Mouse (Mus musculus): Measurements from ENCODE around the gene Ccdc70.
"Not testable (repeated sequence)": the region's sequence is repeated elsewhere in the genome, so short reads cannot be mapped to it uniquely, and the experiment has no call there.

The Ccdc70 gene

DNA sequence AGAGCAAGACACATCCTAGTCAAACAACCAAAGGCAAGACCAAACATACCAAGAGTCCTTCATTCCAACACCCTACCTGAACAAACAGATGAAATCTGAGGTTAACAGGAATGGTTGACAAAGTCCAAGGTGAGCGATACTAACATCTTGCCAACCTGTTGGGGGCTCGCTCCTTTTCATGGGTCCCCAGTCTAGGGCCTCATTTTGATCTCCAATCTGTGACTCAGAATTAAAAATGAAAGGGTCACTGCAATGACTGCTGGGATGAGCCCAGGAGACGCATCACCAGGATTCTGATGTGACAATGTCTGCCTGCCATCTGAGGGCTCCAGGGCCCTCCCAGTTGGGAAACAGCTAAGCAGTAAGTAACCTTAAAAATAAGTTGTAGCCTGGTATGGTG lies at the start of gene Ccdc70:
TSS of gene Ccdc70 (plus strand) at position 301 of the 400 bp plus-strand sequence.
- in situ Hi-C loops (cut with MboI; ENCODE audit: low sequenced_read_pairs) = loop anchor here (25.0 kb wide), 1 partner anchor 982 kb away; no protein-coding TSS in a partner anchor

DNA sequence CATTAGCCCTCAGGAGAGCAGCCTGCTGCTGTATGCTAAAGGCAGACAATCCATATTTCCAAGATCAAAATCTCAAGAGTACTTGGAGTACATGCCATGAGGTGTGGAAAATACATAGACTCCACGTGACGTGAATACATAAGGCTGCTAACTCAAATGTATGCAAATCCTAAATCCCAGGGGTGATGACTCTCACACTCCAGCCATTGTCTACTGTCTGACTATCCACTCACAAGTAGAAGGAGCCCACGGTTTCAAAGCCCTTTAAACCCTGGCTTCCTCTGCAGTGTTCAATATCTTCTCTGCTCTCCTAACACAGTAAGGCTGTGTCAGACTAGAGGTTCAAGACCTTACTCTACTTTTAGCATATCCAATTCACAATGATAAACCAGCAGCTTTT lies 38.8 kb upstream of the Ccdc70 start:
- in situ Hi-C loops (cut with MboI; ENCODE audit: low sequenced_read_pairs) = not testable (repeated sequence)

DNA sequence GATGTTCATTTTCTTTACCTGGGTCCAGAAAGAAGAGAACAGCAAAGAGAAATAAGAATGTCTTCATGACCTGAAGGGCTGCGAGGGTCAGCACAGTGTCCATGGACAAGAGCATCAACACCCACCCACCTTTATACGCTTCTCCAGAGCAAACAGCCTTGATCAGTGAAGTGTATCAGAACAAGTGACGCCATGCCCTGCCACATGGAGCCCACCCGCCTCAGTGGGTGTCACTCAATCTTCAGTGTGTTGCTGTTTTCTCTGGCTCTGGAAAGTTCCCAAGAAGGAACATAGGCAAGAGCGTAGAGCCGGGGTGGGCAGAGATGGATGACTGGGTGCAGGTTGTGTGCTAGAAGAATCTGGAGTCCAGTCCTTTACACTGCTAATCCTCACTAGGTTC lies 37.0 kb upstream of the Ccdc70 start, which contains the start of gene Defb15:
TSS of gene Defb15 (minus strand) at position 101 of the 400 bp plus-strand sequence.
- in situ Hi-C loops (cut with MboI; ENCODE audit: low sequenced_read_pairs) = no loop called here

DNA sequence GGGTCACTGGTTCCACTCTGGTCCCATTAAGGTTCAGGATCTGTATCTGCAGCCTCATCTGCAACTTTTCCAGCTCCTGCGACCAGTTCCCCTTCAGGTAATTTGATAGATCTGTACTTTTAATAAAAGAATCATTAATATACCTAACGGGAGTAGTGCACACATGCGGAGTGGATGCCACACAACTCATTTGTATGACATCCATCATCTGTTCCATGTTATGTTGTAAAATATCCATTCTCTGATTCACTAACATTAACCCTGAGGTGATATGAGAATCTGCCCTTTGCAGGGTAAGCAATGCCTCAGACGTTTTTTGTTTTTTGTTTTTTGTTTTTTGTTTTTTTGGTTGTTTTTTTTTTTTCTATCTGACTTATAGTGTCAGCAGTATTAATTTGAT lies 31.5 kb upstream of the Ccdc70 start, which contains the start of gene Defb35:
TSS of gene Defb35 (plus strand) at position 301 of the 400 bp plus-strand sequence.
- in situ Hi-C loops (cut with MboI; ENCODE audit: low sequenced_read_pairs) = not testable (repeated sequence)

DNA sequence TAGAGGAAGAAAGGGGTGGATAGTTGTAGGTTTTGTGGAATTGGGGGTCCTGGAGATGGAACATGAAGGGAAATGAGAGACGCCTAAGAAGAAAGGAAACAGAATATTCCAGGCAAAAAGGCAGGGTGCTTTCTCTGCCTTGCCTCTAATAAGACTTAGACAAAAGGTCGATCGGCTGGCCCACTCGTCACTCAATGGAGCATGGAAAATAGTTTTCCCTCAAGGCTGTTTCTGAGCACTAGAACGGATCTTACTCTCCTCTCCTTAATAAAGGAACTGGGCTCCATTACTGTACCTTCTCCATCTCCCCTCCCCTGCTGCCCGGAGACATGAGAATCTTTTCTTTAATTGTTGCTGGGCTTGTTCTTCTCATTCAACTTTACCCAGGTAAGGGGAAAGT lies 23.1 kb upstream of the Ccdc70 start, which contains the start of gene Defb13:
TSS of gene Defb13 (plus strand) at position 301 of the 400 bp plus-strand sequence.
- in situ Hi-C loops (cut with MboI; ENCODE audit: low sequenced_read_pairs) = no loop called here

DNA sequence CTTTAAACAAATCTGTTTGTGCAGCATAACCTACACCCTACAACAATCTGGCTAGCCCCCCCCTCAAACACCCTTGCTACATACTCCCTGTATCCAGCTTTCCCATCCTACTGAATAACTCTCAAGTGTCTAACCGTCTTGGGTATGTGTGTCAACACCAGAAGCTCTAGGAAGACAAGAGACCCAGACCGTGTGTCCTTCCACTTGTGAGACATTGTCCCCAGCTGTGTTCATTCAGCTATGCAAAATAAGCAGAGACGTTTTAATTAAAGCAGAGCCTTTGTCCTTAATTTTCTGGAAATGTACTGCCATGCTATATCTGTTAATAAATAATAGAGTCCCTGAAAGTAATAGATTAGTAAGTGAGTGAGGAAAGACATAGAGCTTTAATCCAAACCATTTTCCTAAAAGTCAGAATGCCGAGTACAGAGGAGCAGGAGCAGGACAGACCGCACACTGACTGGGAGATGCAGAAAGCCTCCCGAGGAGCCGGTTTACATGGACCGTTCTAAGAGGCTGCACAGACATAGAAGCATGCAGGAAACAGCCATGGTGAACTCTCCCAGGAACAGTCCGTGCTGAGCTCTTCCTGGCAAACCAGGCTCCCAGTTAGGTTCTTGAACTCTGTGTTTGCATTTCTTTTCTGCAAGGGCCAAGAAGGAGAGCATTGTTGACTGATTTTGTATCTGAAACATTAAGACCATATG lies 22.1 kb upstream of the Ccdc70 start:
- in situ Hi-C loops (cut with MboI; ENCODE audit: low sequenced_read_pairs) = no loop called here

DNA sequence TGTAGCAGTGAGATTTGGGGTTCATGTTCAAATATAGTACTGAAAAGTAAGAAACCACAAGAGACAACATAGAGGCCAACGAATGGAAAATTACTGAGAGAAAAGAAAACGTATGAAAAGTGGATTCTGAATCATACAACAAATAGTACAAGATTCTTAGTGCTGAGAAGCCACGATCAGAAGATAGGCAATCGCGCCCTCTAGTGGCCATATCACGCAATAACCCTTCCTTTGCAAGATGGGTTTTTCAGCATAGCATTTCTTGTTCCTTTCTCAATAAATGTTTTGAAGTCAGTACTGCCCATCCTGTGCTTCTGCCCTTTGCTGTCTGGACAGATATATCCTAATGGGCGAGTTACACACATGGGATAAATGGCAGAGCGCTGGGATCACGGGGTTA lies 14.3 kb upstream of the Ccdc70 start:
- in situ Hi-C loops (cut with MboI; ENCODE audit: low sequenced_read_pairs) = loop anchor here (25.0 kb wide), 1 partner anchor 968 kb away; no protein-coding TSS in a partner anchor

DNA sequence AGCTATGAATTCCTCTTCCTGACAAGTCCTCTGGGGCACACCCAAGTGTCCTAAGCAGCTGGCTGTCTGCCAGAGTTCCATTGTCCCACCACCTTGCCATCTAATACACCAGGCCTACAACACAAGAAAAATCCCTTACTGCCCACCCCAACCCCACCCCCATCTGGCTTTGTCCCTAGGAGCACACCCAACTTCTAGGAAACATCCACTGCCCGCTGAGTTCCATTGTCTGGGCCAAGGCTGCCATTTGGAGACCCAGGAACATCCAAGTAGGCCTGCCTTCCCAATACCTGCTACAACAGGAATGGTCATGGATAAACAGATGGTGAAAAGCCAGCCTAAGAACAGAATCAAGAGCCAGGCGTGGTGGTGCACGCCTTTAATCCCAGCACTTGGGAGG lies 13.2 kb upstream of the Ccdc70 start:
- in situ Hi-C loops (cut with MboI; ENCODE audit: low sequenced_read_pairs) = loop anchor here (25.0 kb wide), 1 partner anchor 969 kb away; no protein-coding TSS in a partner anchor

DNA sequence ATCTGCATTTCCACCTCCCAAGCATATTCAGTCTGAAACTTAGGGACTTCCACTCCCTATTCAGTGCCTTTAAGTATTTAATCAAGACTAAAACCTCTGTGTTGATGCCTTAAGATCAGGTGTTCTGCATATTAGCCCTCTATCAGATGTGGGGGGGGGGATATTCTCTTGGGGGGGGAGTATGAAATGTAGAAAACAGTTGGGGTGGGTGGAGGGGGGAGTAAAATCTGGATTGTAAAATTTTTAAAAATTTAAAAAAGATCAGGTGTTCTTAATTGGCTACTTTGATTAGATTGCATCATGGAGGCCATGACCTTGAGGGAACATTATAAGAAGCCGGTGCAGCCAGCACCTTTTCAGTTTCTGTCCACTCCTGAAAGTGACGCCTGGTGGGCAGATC lies 11.2 kb upstream of the Ccdc70 start, which contains the start of gene Fam90a1a:
TSS of gene Fam90a1a (plus strand) at position 301 of the 400 bp plus-strand sequence.
- in situ Hi-C loops (cut with MboI; ENCODE audit: low sequenced_read_pairs) = loop anchor here (25.0 kb wide), 1 partner anchor 971 kb away; no protein-coding TSS in a partner anchor

DNA sequence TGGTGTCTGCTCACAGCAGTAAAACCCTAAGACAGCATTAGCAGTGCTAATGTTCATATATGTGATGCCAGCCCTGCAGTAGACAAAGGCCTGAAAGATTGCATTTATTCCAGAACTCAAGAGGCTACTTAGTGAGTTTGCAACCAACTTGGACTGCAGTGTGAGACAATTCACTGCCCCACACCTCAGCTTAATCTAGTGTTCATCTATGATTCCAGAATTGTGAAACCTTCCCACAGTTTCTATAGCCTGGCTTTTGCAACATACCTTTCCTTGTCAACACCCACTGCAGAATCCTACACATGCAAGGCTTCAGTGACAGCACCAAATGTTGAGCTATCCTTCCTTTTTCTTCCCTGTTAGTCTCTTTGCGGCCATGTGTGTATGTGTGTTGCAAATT lies 2.9 kb upstream of the Ccdc70 start:
- in situ Hi-C loops (cut with MboI; ENCODE audit: low sequenced_read_pairs) = loop anchor here (25.0 kb wide), 1 partner anchor 979 kb away; no protein-coding TSS in a partner anchor

DNA sequence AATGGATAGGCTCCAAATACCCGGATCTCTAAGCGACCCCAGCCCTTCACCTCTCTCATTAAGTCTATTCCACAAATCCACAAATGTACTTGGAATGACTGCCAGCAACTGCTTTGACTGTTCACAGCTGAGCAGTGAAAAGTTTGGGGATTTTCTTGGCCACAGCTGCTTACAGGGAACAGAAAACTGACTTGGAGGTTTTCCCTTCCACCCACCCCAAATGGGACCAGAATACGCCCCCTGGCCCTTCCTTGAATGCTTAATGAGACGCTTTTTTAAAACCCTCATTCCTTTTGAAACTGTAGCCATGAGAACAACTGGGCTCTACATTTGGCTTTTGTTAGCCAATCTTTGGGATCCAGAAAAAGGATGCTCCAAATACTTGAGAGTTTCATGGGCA lies 8.6 kb downstream of the Ccdc70 start:
- in situ Hi-C loops (cut with MboI; ENCODE audit: low sequenced_read_pairs) = no loop called here

DNA sequence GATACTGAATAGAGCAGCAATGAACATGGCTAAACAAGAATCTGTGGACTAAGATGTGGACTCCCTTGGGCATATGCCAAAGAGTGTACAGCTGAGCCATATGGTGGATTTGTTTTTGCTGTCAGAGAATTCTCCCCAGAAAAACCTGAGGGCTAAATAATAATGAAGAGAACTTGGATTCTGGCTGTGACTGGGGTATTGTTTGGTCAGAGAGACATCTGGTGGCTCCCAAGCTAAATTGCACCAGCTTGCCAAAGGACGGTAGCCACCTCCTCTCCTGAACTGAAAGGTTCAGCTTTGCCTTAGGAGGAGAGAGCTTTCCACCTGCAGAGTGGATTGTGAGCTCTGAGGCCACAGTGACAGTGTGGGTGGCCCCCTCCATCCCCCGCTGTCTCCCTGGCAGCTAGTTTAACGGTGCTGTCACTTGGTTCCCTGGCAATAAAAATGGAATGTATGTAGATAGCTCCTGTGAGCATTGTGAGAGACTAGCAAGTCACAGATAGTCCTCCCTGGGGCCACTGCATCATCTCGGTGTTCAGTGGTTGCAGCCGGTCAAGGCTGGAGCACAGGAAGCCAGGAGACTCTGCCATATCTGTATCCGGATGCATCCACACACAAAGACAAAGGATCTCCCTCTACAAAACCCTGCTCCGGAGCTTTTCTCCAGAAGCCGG lies 12.2 kb downstream of the Ccdc70 start:
- in situ Hi-C loops (cut with MboI; ENCODE audit: low sequenced_read_pairs) = no loop called here

DNA sequence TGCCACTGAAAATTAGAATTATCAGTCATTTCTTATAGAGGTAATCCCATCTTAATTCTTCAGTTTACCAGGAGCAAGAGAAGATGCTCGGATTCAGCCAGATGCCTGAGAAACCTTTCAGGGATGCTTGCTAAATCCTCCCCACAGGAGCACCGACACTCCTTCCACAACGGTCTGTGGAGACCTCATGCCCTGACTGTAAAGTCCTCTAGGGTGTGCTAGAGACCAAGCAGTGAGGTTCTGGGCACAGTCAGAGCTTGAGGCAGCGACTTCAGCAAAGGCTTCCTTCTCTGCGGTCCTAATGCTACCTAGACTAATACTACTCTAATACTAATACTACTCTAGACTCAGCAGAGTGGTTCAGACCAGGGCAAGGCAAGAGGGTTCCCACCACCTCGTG lies 22.6 kb downstream of the Ccdc70 start:
- in situ Hi-C loops (cut with MboI; ENCODE audit: low sequenced_read_pairs) = no loop called here

DNA sequence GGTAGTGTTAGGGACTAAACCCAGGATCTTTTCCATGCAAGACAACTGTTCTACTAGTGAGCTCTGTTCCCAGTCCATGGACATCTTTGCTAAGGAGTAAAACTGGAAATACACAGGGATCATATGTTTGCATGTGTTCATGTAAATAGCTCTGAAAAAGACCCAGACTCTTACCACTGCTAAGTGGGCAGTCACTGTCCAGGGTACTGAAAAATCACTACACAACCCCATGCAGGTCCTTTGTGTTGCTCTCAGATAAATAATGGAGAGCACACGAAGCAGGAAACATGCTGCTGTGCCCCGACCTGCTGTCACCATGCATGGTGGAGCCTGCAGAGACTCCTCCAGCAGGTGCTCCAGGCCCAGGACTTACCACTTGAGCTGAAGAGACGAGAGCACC lies 25.6 kb downstream of the Ccdc70 start:
- in situ Hi-C loops (cut with MboI; ENCODE audit: low sequenced_read_pairs) = no loop called here

DNA sequence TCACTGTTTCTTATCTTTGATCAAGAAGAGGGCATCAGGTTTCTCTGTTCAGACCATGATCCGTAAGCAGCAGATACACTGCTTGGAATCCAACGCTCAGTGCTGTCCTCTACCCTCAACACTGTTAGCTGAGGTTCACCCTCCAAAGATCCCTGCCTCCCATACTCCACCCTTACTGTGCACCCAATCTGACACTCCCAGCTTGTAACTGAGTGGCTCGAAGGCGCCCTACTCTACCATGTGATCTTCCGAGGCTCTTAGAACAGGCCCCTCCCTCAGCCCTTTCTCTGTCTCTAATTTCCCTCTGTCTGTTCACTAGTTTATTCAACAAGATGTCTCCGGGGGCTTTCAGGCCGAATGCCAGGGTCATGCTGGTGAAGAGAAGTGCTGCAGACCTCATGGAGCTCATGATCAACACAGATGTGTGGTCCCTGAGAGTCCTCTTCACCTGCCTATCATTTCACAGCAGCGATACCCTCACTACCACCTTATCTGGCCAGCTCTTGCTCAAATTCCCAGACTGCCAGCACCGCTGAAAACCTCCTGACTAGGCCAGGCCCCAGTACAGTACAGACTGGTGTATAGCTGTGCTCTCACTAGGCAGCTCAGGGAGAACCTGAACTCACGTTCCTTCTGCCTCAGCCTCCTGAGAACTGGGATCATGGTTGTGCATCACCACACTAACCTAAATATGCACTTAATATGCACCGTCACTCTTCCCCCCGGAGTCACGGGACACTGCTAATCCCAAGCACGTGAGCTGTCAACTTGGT lies 35.4 kb downstream of the Ccdc70 start:
- in situ Hi-C loops (cut with MboI; ENCODE audit: low sequenced_read_pairs) = no loop called here

DNA sequence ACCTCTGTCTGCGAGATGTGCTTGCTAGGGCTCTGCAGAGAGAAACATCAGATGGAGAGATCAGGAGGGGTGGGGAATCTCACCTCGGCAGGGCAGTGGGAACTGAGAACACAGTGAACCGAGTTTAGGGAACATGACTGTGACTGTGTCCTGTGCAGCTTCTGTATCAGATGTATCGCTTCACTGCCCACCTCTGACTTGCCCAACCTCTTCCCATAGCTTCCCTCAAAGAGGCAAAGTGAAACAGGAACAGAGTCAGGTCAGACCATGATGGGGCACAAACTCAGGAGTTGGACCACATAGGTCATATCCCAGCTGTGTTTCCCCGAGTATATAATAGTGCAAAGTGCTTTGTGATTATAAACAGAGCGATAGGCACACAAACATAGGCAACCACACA lies 36.8 kb downstream of the Ccdc70 start:
- in situ Hi-C loops (cut with MboI; ENCODE audit: low sequenced_read_pairs) = no loop called here

DNA sequence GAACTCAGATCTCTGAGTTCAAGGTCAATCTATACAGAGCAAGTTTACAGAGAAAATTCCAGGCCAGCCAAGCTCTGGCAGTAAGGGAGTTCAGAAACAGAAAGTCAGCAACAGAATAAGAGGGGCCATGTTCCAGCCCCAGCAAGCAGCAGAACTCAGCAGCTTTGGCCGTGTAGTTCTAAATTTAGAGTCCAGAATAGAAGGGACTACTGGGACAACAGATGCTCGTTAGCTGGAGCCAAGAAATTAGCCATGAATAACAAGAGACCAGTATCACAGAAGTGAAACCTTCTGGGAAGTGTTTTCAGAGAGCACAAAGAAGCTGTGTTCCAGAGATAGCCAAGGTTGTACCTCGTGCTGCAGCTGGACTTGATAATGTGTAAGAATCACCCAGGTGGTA lies 39.8 kb downstream of the Ccdc70 start:
- in situ Hi-C loops (cut with MboI; ENCODE audit: low sequenced_read_pairs) = no loop called here

DNA sequence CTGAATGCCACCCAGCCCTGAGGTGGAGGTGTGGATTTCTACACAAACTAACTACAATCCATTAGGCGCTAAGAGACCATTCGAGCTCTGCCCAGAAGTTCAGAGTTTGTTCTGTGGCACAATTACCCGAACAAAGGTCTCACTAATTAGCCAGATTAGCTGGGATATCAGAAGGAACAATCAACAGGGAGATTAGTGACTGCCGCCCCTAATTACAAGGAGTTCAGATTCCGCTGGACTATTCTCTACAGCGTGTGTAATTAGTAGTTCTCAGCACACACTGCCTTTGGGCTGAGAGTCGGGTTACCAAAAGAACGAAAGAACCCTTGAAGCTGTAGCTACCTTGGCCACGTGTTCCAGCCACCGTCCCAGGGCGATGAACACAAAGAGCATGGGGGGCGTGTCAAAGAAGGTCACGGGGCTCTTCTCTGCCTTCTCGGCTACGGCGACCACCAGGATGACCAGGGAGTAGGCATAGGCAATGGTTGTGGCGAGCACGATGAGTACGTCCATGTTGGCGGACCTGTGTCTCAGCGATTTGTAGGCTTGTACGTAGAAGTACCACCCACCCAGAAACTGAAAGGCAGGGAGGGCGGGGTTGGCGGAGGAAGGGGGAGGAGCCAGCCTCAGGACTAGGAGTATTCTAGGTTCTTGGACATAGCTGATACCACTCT lies 43.6 kb downstream of the Ccdc70 start:
- in situ Hi-C loops (cut with MboI; ENCODE audit: low sequenced_read_pairs) = no loop called here

DNA sequence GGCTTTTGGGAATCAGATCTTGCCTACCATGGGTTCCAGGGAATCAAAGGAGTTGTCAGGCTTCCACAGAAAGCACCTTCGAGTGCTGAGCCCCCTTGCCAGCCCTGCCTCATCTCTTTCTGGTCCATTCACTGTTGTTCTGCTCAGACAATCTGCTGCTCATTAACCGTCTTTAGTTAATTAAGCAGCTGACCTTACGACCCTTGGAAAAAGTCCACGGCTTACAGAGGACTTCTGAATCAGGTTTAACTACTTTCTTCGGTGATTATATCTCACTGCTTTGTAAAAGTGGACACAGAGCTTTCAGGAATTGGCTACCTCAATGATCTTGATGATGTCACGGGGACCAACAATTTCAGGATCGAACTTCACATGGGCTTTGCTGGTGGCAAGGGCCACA lies 48.2 kb downstream of the Ccdc70 start:
- in situ Hi-C loops (cut with MboI; ENCODE audit: low sequenced_read_pairs) = no loop called here

DNA sequence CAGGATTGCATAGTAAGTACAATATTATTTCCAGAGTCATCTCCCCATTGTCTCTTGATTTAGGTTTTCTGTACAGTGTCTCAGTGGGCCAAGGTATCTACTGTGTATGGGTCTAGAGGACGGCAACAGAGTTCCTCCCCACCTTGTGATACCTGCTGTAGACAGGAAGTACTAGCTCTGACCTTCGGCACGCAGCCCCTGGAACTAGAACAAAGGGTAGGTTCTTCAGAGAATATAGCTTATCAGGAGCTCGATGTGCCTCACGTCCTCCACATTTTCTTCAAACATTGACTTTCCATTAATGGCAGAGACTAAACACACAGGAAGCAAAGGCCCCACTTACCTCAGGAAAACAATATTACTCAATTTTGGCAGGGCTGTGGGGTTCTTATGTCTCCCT lies 49.9 kb downstream of the Ccdc70 start:
- in situ Hi-C loops (cut with MboI; ENCODE audit: low sequenced_read_pairs) = no loop called here

DNA sequence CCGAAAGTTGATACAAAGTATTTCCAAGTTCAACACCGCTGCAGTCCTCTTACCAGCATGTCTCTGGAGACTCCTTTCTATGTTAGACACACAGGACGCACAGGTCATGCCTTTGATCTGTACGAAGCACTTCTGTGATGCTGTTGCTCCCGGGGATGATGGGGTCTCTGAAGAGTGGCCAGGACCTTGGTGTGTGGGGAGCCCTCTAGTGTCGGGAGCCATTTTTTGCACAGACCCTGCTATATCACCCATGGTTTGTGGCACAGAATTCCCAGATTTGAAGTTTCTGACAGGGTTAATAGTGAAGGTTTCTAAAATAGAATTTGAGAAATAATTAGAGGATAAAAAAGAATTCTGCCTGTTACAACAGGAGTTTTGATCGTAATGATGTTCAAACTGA lies 52.7 kb downstream of the Ccdc70 start:
- in situ Hi-C loops (cut with MboI; ENCODE audit: low sequenced_read_pairs) = no loop called here

Measured in CH12F3 (cell line).